Mouse (Mus musculus) cerebellum, postnatal 14 days (tissue): ENCODE data around the gene Dapl1.
A peak's percentile ranks its signal among the peaks of the same experiment; 100 is the strongest.

ENCODE experiments used
- DNase-seq, 2 experiments: peaks; one replicate each; pipeline ENCODE4 v3.0.0; 2021; ENCODE audit warnings: mixed read lengths in 2 of 2

The Dapl1 gene

DNA sequence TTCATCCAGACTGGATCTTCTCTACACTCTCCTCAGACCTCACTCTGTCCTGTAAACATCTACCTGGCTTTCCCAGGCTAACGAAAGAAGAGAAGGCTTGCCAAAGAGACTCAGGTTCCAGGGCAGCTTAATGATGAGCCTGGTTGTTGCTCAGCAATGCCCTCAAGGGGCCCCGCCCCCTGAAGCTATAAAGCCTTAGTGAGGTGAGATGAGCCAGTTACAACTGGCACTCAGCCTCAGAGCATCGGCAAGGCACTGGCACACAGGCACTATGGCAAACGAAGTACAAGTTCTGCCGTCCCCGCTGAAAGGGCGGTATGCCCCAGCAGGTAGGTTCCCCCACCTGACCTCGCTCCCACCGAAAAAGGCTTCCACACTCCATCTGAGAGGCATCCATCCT, at the start of gene Dapl1:
Gene Dapl1, plus strand, starts transcription at position 216 of the 400 bp plus-strand sequence.
- peak; percentile 86 to 90 for DNase-seq

DNA sequence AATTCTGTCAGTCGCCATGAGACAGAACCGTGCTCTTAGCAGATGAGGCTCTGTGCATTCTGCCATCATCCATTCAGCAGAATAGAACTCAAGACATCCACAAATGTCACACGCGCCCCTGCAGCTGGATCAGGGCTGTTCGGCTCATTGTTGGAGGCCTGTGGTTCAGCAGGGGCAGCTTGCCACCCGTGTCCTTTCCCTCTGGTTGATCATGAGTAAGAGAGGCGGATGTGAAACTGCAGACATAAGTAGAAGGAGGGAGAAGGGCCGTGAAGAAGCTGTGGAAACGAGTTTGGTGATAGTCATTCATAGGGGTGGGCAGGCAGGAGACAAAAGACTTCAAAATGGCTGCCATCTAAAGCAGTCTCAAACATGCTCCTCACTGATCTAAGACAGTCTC, 49.6 kb upstream of the Dapl1 start:
- no peak for DNase-seq

DNA sequence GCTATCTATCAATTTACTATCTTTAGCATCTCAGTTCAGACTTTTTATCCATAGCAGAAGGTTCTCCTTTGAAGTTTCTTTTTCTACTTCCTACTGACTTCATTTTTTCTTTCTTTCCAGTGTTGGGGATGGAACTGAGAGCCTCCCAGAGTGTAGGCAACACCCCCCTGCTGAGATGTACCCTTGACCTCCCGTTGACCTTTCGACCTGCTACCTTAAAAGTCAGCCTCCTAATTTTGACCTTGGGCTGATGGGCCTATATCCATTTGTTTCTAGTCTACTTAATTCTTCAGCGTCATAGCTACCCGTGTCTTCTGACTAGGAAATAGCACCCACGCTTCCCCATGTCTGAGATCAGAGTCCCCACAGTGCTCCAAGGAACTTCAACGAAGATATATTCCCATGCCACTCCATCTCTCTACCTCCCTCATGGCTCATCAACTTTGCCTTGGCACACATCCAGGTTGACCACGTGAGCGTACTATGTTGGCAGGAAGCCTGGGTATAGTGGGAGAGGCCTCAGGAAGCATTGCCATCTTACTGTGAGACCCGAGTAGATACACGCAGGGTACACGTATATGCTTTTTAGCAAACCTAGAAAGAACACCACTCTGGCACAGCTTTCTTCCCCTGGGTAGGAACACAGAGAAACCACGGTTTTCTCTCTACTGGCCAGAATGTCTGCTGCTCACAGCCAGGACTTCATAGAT, 46.6 kb upstream of the Dapl1 start:
- peak; percentile 90 to 91 for DNase-seq

DNA sequence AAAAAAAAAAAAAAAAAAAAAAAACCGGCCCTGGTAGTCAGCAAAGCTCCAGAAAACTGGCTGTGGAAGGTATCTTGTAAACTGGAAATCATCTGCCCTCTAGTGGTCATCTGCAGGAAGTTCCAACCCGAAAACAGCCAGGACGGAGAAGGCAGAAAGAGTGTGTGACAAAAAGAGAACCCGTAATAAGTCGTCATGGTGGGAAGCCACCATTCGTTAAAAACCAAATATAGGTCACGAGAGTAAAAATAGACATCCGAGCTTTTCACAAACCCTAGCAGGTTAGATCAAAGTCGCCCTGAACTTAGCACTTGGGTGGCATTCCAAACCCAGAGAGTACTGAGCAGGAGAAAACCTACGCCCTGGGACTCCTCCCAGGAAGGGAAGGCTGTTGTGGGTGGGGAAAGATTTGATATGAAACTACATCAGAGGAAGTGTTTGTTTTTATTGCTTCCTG, 45.9 kb upstream of the Dapl1 start:
- peak; percentile 73 to 81 for DNase-seq

- no peak for DNase-seq
Observed at GRCm38 (mm10) chr2:59439824-59440223, 44.6 kb upstream of the Dapl1 start.

DNA sequence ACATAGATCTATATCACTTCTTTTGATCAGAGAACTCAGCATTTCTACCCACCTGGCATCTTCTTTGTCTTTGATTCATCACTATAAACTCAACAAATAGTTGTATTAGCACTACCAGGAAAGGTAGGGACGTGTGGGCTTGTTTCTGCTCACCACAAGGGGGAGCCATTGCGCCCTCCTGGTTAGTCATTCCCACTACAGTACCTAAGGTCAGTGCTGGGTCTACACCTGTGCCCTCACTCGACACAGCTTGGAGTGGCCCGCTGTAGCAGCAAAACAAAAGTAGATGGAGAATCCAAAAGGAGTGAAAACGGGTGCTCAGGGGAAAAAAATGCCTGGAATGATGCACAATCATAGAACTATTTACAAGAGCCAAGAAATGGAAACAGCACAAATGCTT, 44.0 kb upstream of the Dapl1 start:
- DNase-seq = peak; percentile 88 to 91

DNA sequence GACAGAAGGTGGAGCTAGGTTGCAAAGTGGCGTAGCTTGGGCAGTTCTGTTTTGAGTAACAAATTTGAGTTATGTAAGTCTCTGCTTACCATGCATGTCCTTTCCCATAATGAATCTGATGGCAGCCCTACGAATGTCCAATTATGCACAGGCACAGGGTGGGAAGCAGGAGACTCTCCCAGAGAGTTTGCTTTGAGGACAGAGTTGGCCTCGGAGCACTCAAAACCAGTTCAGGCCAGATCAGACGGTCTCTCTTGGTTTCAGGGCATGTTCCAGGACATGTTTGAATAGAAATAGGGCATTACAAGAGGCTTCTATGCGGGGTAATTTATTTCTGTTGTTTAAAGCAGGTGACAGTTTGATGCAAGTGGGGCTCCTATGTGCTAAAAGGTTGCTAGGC, 42.8 kb upstream of the Dapl1 start:
- DNase-seq = no peak

GRCm38 (mm10) chr2:59446671-59447070, 37.8 kb upstream of the Dapl1 start:
- DNase-seq = peak; percentile 94 to 96

GRCm38 (mm10) chr2:59447712-59448111, 36.7 kb upstream of the Dapl1 start:
- no peak for DNase-seq

DNA sequence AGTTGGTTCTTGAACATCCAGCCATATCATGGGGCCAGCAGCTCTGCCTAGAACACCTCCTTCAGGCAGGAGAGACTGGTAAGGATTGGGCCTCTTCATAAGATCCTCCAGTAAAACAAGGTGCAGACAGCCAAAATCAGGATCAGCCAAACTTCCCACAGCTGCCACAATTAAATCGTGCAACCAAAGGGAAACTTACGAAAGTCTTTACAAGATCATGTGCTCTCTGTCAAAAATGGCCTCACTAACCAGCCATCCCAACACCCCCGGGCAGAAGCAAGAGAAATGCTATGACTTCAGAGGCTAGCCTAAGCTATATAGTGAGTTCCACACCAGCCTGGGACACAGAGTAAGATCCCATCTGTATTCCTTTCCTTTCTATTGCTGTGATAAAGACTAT, 35.9 kb upstream of the Dapl1 start:
- DNase-seq = no peak

DNA sequence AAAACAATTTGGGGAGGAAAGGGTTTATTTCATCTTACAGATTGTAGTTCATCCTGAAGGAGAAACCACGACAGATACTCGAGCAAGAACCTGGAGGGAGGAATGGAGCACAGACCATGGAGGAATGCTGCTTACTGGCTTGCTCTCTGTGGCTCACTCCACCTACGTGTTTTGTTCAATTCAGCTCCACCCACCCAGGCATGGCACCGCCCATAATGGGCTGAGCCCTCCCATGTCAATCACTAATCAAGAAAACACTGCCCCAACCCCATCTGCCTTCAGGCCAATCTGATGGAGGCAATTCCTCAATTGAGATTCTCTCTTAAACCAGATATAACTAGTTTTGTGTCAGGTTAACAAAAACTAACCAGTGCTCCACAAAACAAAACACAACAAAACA, 35.5 kb upstream of the Dapl1 start:
- no peak for DNase-seq

- DNase-seq = no peak
Observed at GRCm38 (mm10) chr2:59451675-59452074, 32.8 kb upstream of the Dapl1 start.

DNA sequence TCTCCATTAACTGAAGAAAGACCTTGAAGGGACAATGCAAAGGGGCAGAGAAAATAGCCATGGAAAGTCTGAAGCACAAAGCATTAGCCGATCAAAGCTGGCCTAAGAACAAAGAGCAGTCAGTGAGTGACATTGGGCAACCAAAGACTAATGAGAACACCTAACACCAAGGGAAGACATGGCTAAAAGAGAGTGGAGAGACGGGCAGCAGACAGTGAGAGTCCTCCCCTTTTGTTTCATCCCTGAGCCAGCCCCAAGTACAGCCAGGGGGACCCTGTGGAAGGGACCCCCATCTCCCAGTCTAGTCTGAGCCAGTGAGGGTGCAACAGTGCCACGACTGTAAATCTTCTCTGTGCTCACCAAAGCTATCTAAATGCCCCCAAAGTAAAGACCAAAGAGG, 32.4 kb upstream of the Dapl1 start:
- no peak for DNase-seq

DNA sequence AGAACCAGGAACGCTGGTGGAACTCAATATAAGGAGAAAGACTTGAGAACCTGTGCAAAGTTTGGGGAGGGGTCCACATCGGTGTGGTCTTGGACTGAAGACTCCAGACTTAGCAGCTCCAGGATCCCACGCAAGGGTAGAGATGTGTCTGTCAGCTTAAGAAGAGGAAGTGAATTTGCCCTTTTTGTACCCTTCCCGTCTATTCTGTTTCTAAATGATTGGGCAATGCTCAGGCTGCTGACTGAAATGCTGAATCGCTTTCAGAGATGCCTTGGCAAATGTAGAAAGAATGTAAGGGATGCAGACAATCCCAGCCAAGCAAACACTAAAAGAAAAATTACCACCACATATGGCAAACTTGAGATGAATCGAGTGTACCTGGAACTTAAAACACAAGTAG, 22.4 kb upstream of the Dapl1 start:
- DNase-seq = no peak

GRCm38 (mm10) chr2:59463428-59464182, 20.8 kb upstream of the Dapl1 start:
- DNase-seq = peak; percentile 79 to 87

GRCm38 (mm10) chr2:59465671-59466070, 18.8 kb upstream of the Dapl1 start:
- DNase-seq = no peak

GRCm38 (mm10) chr2:59466358-59466757, 18.1 kb upstream of the Dapl1 start:
- no peak for DNase-seq

- DNase-seq = no peak
Observed at GRCm38 (mm10) chr2:59467085-59467484, 17.4 kb upstream of the Dapl1 start.

DNA sequence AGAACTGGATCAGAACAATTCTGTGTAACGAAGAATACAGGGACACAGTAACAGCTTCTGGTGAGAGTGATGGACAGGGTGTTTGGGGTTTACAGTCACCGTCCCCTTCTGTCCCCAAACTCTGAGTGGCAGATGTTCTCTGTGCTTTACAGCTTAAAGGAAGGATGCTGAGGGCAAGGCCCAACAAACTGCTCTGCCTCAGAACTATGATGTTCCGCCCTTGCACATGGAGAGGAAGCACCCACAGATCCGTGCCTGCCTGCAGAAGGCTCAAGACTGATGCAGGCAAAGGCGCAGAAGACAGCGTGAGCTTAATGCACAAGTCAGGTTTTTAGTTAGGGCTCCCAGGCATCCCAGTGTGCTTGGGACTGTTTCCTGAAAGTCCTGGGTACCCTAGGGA, 16.5 kb upstream of the Dapl1 start:
- DNase-seq = no peak

DNA sequence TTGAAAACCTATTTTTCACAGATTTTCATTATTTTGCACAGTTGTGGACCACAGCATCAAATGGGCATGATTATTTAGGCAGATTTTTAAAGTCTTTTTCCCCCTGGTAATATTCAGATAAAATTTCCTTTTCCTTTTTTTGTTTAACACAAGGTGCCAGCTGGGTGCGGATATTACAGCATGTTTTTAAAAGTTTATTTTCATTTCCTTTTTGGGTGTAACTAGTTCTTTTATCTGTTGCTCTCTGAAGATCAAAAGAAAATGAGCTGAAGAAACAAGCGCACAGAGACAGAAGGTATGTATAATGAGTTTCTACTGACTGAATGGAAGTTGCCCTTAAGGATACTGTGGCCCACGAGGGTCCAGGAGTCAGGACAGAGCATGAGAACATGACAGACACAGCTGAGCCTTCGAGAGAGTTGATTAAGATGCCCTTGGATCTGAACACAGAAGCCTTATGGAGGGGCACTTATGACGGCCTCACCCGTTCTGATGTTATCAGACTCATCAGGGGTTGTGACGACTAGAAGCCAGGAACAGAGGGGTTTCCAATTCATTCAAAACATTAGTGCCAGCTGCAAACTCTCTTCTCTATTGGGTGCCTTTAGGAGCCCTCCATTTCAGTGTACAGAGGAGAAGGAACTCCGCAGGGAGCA, 14.7 kb upstream of the Dapl1 start:
- no peak for DNase-seq

- DNase-seq = peak; percentile 44 to 57
Observed at GRCm38 (mm10) chr2:59470326-59471031, 14.0 kb upstream of the Dapl1 start.

DNA sequence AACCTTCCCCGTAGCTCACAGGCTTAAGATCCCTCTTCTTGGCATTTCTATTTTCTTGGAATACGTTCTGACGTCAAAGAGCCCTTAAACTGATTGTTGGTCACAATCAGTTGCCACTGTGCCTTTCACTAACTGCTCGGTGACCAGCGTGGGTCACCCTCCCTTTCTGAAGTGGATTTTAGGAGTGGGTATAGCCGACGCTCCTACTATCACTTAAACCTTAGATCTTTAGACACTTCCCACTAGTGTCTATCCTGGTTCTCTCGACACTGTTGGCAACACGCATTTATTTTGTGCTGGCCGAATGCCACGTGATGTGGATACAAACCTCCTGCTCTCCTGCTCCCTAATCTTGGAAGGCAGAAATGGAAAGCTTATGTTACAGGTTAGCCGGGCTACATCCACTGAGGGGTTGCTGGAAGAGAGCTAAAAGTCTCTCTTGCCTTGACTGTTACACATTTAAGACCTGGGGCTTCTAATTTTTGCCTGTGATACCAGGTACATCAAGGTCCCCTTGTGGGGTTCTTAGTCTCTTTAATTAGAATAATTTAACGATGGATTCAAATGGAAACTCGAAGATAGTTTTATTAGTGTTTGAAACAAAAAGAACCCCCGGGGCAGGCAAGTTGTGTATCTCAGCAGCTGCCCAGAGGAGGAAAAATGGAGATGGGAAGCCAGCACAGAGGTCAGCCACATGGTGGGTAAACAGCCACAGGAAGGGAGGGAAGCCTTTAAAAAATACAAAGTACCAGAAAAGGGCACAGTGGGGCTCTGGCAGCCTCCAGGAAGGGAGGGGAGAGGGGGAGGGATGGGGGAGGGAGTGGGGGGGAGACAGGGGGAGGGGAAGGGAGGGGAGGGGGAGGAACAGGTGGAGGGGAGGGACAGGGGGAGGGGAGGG, 13.2 kb upstream of the Dapl1 start:
- peak; percentile 43 to 49 for DNase-seq
